8 mouse cellular contexts compared by ENCODE assay signal in the genomic region with DNA sequence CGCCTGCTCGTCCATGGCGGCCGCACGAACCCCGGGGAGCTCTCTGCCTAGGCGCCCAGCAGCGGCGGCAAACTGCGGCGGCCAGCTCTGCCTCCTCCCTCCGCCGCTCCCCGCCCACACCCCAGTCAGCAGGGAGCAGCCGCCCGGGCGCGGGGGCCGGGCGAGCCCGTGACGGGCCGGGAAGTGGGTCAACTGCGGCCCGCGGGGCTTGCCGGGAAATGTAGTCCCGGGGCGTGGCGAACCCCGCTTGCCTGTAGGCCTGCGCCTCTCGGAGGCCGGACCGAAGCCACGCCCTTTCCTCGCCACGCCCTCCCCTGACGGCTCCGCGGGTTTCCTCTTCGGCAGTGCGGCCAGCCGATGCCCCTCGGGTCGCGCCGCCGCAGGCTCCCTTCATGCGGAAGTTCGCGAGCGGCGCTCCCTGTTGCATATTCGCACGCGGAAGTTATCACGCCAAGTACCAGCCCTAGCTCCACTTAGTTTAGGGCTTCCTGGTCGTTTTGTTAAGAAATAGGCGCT. TPM values are rescaled to one million over a fixed set of nuclear protein-coding genes. Genes with fewer than 3 reads are reported as not detected.
A peak's percentile ranks its signal among the peaks of the same experiment; 100 is the strongest.
DNase-seq lines count a peak whose midpoint lies in the region; ATAC-seq lines count a peak whose summit lies in the region.

No protein-coding gene starts in this region.

- peak; percentile 95 for DNase-seq in R1 (ENCODE audit: low read depth, low spot score)
- peak; percentile 98 to 99 for DNase-seq in cerebellum, postnatal 25 days
- DNase-seq in frontal cortex, postnatal 36 days (ENCODE audit: low spot score in 2 of 2), result peak; percentile 98 to 99
- DNase-seq in left cerebral cortex, adult 18-20 months (ENCODE audit: low spot score in 2 of 2), result peak; percentile 98 to 99
- DNase-seq in right cerebral cortex, adult 18-20 months, result peak; percentile 99
- peak; percentile 98 for DNase-seq in urinary bladder, postnatal 10 days (ENCODE audit: low spot score)

- peak; percentile 99 for ATAC-seq in hindbrain, embryonic 16.5 days

- no peaks in the 10 kb centered on the region for H3K36me3 ChIP-seq in hindbrain, embryonic 16.5 days (ENCODE audit: control insufficient read depth, insufficient read depth, low read length)
- no peaks in the 10 kb centered on the region for H3K36me3 ChIP-seq in macrophage (ENCODE audit: inconsistent target)

- H3K9ac ChIP-seq in hindbrain, embryonic 16.5 days (ENCODE audit: low read depth, low read length), result peak overlapping the region; percentile 98

- peaks cover 46% of the 10 kb centered on the region for H3K79me2 ChIP-seq in macrophage (ENCODE audit: inconsistent target)

- H3K9me3 ChIP-seq in hindbrain, embryonic 16.5 days (ENCODE audit: control insufficient read depth, low read length), result no peaks in the 10 kb centered on the region

- H3K4me1 ChIP-seq in hindbrain, embryonic 16.5 days (ENCODE audit: control insufficient read depth, insufficient read depth, low read depth, low read length), result peaks cover 14% of the 10 kb centered on the region

- no peaks in the 10 kb centered on the region for H3K27me3 ChIP-seq in hindbrain, embryonic 16.5 days (replicated peaks; ENCODE audit: control insufficient read depth, insufficient read depth, low read length)

- WGBS in hindbrain, embryonic 16.5 days, result 2% methylated on average over 31 of the region's 60 CpGs
- WGBS in macrophage (ENCODE audit: missing documents), result under 1% methylated on average over 56 of the region's 60 CpGs

- H3K4me2 ChIP-seq in hindbrain, embryonic 16.5 days (ENCODE audit: low read length), result peak overlapping the region; percentile 86

- peak overlapping the region; percentile 98 for H3K4me3 ChIP-seq in hindbrain, embryonic 16.5 days (ENCODE audit: low read length)
- H3K4me3 ChIP-seq in macrophage (ENCODE audit: inconsistent target), result peak overlapping the region; percentile 48

- peak overlapping the region; percentile 91 for H3K27ac ChIP-seq in hindbrain, embryonic 16.5 days (ENCODE audit: low read depth, low read length)
- H3K27ac ChIP-seq in macrophage, result peak overlapping the region; percentile 81

RNA-seq across cellular contexts. Expression of a gene that starts 0.5 kb away (rescaled TPM):
- polyA plus RNA-seq in hindbrain, embryonic 16.5 days (2015; fragmentation: Nextera tagmentation; extraction: Ambion mirVana), result 4.3 and 5.8 TPM in 2 replicates
- 10 to 100 TPM; 58.8 to 68.7 TPM for total RNA-seq in left cerebral cortex, adult 18-20 months (2021)
- total RNA-seq in macrophage (2018; cell fraction: chromatin; rRNA removed), result 10 to 100 TPM in 24 of 26 experiments, 1 to 10 TPM in 2; 8.6 to 73.5 (median 50.4) TPM
- 10 to 100 TPM; 25.1 to 44.5 (median 34.7) TPM for total RNA-seq in macrophage (2018; cell fraction: cytosol; rRNA removed)
- 10 to 100 TPM; 14.2 to 61.4 (median 40.3) TPM for total RNA-seq in macrophage (2018; cell fraction: nucleus; rRNA removed)
- polyA plus RNA-seq in macrophage (2018), result 16.5 to 21.0 TPM (median 18.8 TPM) in 3 replicates

Comparison
In these comparisons a context has a peak if more than half of its experiments do, and no peak if none do; other contexts are left out.
1. Peak in every context shown above with its lines: DNase-seq, ATAC-seq, H3K4me3 ChIP-seq and H3K27ac ChIP-seq.